ENCODE assay signal across 8 mouse cellular contexts in the genomic region with DNA sequence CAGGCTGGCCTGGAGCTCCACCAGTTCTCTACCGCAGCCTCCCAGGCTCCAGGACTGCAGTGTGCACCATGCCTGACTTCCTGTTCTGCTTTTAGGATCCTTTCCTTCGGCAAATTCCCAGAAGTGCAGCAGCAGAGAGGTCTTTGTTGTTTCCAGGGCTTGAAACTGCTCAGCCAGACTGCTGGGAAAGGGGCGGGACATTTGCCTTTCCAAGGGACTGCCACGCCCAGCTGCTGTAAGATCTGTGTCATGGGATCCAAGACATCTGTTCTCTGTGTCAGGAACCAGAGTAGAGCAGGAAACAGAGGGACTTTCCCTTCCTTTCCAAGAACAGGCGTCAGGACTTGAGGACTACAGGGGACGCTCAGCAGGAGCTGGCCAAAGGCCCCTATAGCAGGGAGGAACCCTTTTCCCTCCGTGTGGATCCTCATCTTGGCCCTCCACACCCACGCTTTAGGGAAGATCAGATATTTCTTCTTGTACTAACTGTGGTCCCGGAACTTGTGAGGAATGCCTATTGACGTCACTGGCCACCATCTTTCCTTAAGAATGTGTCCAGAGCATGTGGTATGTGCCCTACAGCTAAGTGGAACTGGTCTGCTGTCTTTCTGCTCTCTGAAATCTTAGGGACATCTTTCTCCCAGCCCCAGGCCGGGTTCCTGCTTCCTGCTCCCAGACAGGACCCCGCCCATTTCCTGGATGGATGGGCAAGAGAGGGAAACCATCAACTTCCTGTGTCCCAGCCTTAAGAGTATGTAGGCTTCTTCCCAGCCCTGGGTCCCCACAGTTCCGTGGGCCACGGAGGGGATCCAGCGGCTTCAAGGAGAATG. TPM values are rescaled to one million over a fixed set of nuclear protein-coding genes. Genes with fewer than 3 reads are reported as not detected.
DNase-seq lines count a peak whose midpoint lies in the region; ATAC-seq lines count a peak whose summit lies in the region.

No protein-coding gene starts in this region.

- peaks cover 8% of the 10 kb centered on the region for H3K9me3 ChIP-seq in megakaryocyte, embryonic 14.5 days
- no peaks in the 10 kb centered on the region; the same call in 1 of the 2 replicates for H3K9me3 ChIP-seq in heart, embryonic 16.5 days (replicated peaks; ENCODE audit: control insufficient read depth, low read length)
- no peaks in the 10 kb centered on the region for H3K9me3 ChIP-seq in stomach, embryonic 16.5 days (replicated peaks; ENCODE audit: control insufficient read depth, low read length)

- H3K36me3 ChIP-seq in megakaryocyte, embryonic 14.5 days (replicated peaks; ENCODE audit: low read length), result peaks cover 8% of the 10 kb centered on the region
- no peaks in the 10 kb centered on the region for H3K36me3 ChIP-seq in heart, embryonic 16.5 days (ENCODE audit: control insufficient read depth, insufficient read depth)
- H3K36me3 ChIP-seq in macrophage (ENCODE audit: inconsistent target), result no peaks in the 10 kb centered on the region
- H3K36me3 ChIP-seq in stomach, embryonic 16.5 days (ENCODE audit: control insufficient read depth, insufficient read depth, low read length), result no peaks in the 10 kb centered on the region

- peak overlapping the region; percentile 47 for H3K9ac ChIP-seq in heart, embryonic 16.5 days (ENCODE audit: low read length)
- H3K9ac ChIP-seq in stomach, embryonic 16.5 days (ENCODE audit: low read length), result peak overlapping the region; percentile 66

- H3K4me2 ChIP-seq in heart, embryonic 16.5 days (ENCODE audit: low read depth, low read length), result peak overlapping the region; percentile 42
- peak overlapping the region; percentile 55 for H3K4me2 ChIP-seq in stomach, embryonic 16.5 days (ENCODE audit: low read depth, low read length)

- no peak for ATAC-seq in megakaryocyte, adult 5-6 weeks (ENCODE audit: poor library complexity, severe bottlenecking)
- ATAC-seq in heart, embryonic 16.5 days (replicated peaks; ENCODE audit: extremely low read depth, insufficient read depth, low FRiP score), result peak; percentile 90
- peak; percentile 93 for ATAC-seq in stomach, embryonic 16.5 days (ENCODE audit: insufficient read depth, low FRiP score)

- H3K4me3 ChIP-seq in megakaryocyte, embryonic 14.5 days (replicated peaks), result peak overlapping the region; percentile 87
- H3K4me3 ChIP-seq in heart, embryonic 16.5 days (ENCODE audit: low read length), result peak overlapping the region; percentile 9; the same call in 1 of the 2 replicates
- no peak overlapping the region for H3K4me3 ChIP-seq in macrophage (ENCODE audit: inconsistent target)
- peak overlapping the region; percentile 31 for H3K4me3 ChIP-seq in stomach, embryonic 16.5 days (replicated peaks; ENCODE audit: low read length)

- H3K27me3 ChIP-seq in megakaryocyte, embryonic 14.5 days (replicated peaks), result no peaks in the 10 kb centered on the region
- H3K27me3 ChIP-seq in heart, embryonic 16.5 days (ENCODE audit: control insufficient read depth, insufficient read depth, low read length), result no peaks in the 10 kb centered on the region
- no peaks in the 10 kb centered on the region for H3K27me3 ChIP-seq in stomach, embryonic 16.5 days (ENCODE audit: control insufficient read depth, insufficient read depth, low read length)

- WGBS in heart, embryonic 16.5 days, result 32% methylated on average over 15 of the region's 15 CpGs
- 54% methylated on average over 15 of the region's 15 CpGs for WGBS in macrophage (ENCODE audit: missing documents)
- 21% methylated on average over 15 of the region's 15 CpGs for WGBS in stomach, embryonic 16.5 days

- H3K27ac ChIP-seq in heart, embryonic 16.5 days (ENCODE audit: low read length), result peak overlapping the region; percentile 96
- H3K27ac ChIP-seq in macrophage, result peak overlapping the region; percentile 100
- peak overlapping the region; percentile 99 for H3K27ac ChIP-seq in stomach, embryonic 16.5 days (ENCODE audit: low read length)

- peaks cover 99% of the 10 kb centered on the region for H3K4me1 ChIP-seq in megakaryocyte, embryonic 14.5 days
- H3K4me1 ChIP-seq in heart, embryonic 16.5 days (ENCODE audit: control insufficient read depth, insufficient read depth, low read length), result peaks cover 24% of the 10 kb centered on the region
- peaks cover 40% of the 10 kb centered on the region for H3K4me1 ChIP-seq in stomach, embryonic 16.5 days (ENCODE audit: control insufficient read depth, insufficient read depth, low read length)

- DNase-seq in fibroblast of lung, adult 2 months (ENCODE audit: low read depth), result peak; percentile 91
- peak; percentile 93 for DNase-seq in kidney, postnatal 14 days
- DNase-seq in cerebellum, adult 11-12 months, result no peak

- no peaks in the 10 kb centered on the region; the same call in 1 of the 2 replicates for H3K79me2 ChIP-seq in macrophage (ENCODE audit: inconsistent target)

RNA-seq across cellular contexts. Expression of a gene that starts 52.4 kb away (rescaled TPM):
- 6.6 and 12.1 TPM in 2 replicates for polyA plus RNA-seq in megakaryocyte, embryonic 14.5 days (2012; ENCODE audit: insufficient read depth, low replicate concordance)
- total RNA-seq in megakaryocyte, adult 5-6 weeks (2015), result 1.1 and 1.7 TPM in 2 replicates
- 0.98 and 1.5 TPM in 2 replicates for total RNA-seq in megakaryocyte, adult 5-6 weeks (2017)
- 42.2 and 49.2 TPM in 2 replicates for polyA plus RNA-seq in heart, embryonic 16.5 days (2015; fragmentation: Nextera tagmentation; extraction: Ambion mirVana)
- total RNA-seq in macrophage (2018; cell fraction: chromatin; rRNA removed), result 100 to 1,000 TPM in 6 of 26 experiments, 10 to 100 TPM in 14, 1 to 10 TPM in 6; 2.6 to 187 (median 18.8) TPM
- 10 to 100 TPM in 17 of 26 experiments, 1 to 10 TPM in 9; 6.6 to 72.5 (median 14.1) TPM for total RNA-seq in macrophage (2018; cell fraction: cytosol; rRNA removed)
- total RNA-seq in macrophage (2018; cell fraction: nucleus; rRNA removed), result 100 to 1,000 TPM in 4 of 26 experiments, 10 to 100 TPM in 18, 1 to 10 TPM in 4; 4.6 to 187 (median 27.6) TPM
- 5.0 to 12.4 TPM (median 5.0 TPM) in 3 replicates for polyA plus RNA-seq in macrophage (2018)
- 23.6 and 26.4 TPM in 2 replicates for polyA plus RNA-seq in stomach, embryonic 16.5 days (2015; fragmentation: Nextera tagmentation; extraction: Ambion mirVana)

RNA-seq across cellular contexts. Expression of a gene that starts 57.6 kb away (rescaled TPM):
- 395 and 472 TPM in 2 replicates for polyA plus RNA-seq in megakaryocyte, embryonic 14.5 days (2012; ENCODE audit: insufficient read depth, low replicate concordance)
- total RNA-seq in megakaryocyte, adult 5-6 weeks (2015), result 102 and 108 TPM in 2 replicates
- total RNA-seq in megakaryocyte, adult 5-6 weeks (2017), result 88.0 and 90.7 TPM in 2 replicates
- polyA plus RNA-seq in heart, embryonic 16.5 days (2015; fragmentation: Nextera tagmentation; extraction: Ambion mirVana), result 76.6 and 78.7 TPM in 2 replicates
- 100 to 1,000 TPM; 116 to 490 (median 252) TPM for total RNA-seq in macrophage (2018; cell fraction: chromatin; rRNA removed)
- total RNA-seq in macrophage (2018; cell fraction: cytosol; rRNA removed), result 100 to 1,000 TPM; 437 to 771 (median 615) TPM
- total RNA-seq in macrophage (2018; cell fraction: nucleus; rRNA removed), result 100 to 1,000 TPM; 184 to 684 (median 382) TPM
- polyA plus RNA-seq in macrophage (2018), result 325 to 1,163 TPM (median 559 TPM) in 3 replicates
- polyA plus RNA-seq in stomach, embryonic 16.5 days (2015; fragmentation: Nextera tagmentation; extraction: Ambion mirVana), result 94.2 and 103 TPM in 2 replicates
